Mouse (Mus musculus) kidney, adult 2 months (tissue): ENCODE data around the gene Llgl2. TPM values are rescaled to one million over a fixed set of nuclear protein-coding genes. Genes with fewer than 3 reads are reported as not detected.

Experiments used
- DNase-seq: peaks from one replicate; pipeline ENCODE4 v3.0.0; 2021
- H3K27ac ChIP-seq: fragments of 200-500 bp; 2 replicates; pipeline ENCODE4 v1.5.1; 2012; ENCODE audit warnings: low read depth, low read length, control low read depth, inconsistent platforms; ENCODE audit not compliant: insufficient read depth
- H3K27me3 ChIP-seq: fragments of 200-500 bp; replicated peaks from 2 replicates; pipeline ENCODE4 v1.6.1; 2012; ENCODE audit warnings: mild to moderate bottlenecking, moderate library complexity, low read length, inconsistent platforms; ENCODE audit not compliant: control insufficient read depth, insufficient read depth
- H3K36me3 ChIP-seq: fragments of 200-500 bp; 2 replicates; pipeline ENCODE4 v1.6.1; 2012; ENCODE audit warnings: mild to moderate bottlenecking, moderate library complexity, low read length, inconsistent platforms; ENCODE audit not compliant: control insufficient read depth, insufficient read depth
- H3K4me1 ChIP-seq: fragments of 200-500 bp; 2 replicates; pipeline ENCODE4 v1.6.1; 2011; ENCODE audit warnings: low read length; ENCODE audit not compliant: control insufficient read depth, insufficient read depth
- H3K4me3 ChIP-seq: fragments of 200-500 bp; 2 replicates; pipeline ENCODE4 v1.5.1; 2011; ENCODE audit warnings: mild to moderate bottlenecking, low read depth, low read length, control low read depth; ENCODE audit not compliant: insufficient read depth
- CTCF ChIP-seq: fragments of 200-500 bp; conservative IDR thresholded peaks from 2 replicates; pipeline ENCODE4 v1.5.1; 2011; ENCODE audit warnings: low read depth, mild to moderate bottlenecking, control low read depth, low read length, moderate library complexity, mixed read lengths; ENCODE audit not compliant: insufficient read depth, insufficient read length
- POLR2A ChIP-seq: fragments of 200-500 bp; IDR thresholded peaks from one replicate; pipeline ENCODE4 v1.6.1; 2011; ENCODE audit warnings: low read depth, low read length, control low read depth
- WGBS: fragments of 180-500 bp; shearing (Covaris S2); methylation state at CpG from one replicate; pipeline ENCODE4 v1.1.7; 2018; 5-methylcytosine and 5-hydroxymethylcytosine counted together
- polyA plus RNA-seq: library from polyadenylated mRNA; depleted of rRNA; stranded (reverse); fragments of >200 nt; gene quantifications from 2 replicates; pipeline ENCODE4 v1.2.3, GENCODE M21; 2012

Gene Llgl2
- polyA plus RNA-seq, 1 experiment: 153 TPM

DNA sequence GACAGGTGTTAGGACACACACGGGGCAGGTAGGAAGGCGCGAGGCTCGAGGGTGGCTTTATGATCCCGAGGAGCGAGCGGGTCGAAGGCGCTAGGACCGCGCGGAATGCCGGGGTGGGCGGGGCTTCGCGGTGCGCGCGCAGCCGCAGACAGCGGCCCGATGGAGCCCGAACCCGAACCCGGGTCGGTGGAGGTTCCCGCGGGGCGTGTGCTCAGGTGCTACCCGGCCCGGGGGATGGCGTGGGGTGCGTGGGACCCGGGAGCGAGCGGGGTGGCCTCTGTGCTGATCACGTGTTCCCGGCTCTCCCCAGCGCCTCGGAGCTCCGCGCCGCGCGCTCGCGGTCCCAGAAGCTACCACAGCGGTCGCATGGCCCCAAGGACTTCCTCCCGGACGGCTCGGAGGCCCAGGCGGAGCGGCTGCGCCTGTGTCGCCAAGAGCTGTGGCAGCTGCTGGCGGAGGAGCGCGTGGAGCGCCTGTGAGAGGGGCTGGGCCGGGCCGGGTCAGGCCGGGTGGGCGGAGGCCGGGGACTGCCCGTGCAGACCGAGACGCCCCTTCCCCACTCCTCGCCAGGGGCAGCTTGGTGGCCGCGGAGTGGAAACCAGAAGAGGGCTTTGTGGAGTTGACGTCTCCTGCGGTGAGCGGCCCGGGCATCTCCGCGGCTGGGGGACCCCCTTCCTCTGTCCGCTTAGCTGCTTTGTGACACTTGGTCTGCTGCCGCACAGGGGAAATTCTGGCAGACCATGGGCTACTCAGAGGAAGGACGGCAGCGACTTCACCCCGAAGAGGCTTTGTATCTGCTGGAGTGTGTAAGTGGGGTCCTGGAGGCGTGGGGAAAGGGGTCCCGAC lies 9.0 kb upstream of the Llgl2 start, which contains the start of gene Tsen54:
Gene Tsen54, plus strand, starts transcription at position 120 of the 846 bp plus-strand sequence.
- TF ChIP-seq POLR2A (no peak), CTCF (no peak)
- DNase-seq: peak; percentile 93
- Histone ChIP-seq H3K36me3 (peaks cover 1% of the 10 kb centered on the region; the same call in 1 of the 2 replicates), H3K4me1 (peaks cover 30% of the 10 kb centered on the region; the same call in 1 of the 2 replicates), H3K27me3 (no peaks in the 10 kb centered on the region), H3K27ac (peak within 1 kb of the TSS; percentile 76), H3K4me3 (peak within 1 kb of the TSS; percentile 87)
- 1% methylated on average over 84 of the region's 84 CpGs for WGBS

DNA sequence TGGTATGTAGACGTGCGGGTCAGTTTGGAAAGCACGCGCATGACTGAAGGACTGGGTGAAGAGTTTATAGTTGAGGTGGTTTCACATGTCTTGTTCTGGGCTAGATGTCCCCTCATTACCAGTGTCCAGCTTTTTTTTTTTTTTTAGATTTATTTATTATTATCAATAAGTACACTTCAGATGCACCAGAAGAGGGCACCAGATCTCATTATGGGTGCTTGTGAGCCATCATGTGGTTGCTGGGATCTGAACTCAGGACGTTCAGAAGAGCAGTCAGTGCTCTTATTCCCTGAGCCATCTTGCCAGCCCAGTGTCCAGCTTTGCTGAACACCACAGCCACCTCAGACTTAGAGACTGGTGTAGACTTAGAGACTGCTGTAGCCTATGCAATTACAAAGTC lies 6.5 kb upstream of the Llgl2 start:
- no peak overlapping the region for H3K4me3 ChIP-seq
- no peaks in the 10 kb centered on the region for H3K36me3 ChIP-seq
- no peak for DNase-seq
- peaks cover 14% of the 10 kb centered on the region; the same call in 1 of the 2 replicates for H3K4me1 ChIP-seq
- WGBS: 83% methylated on average over 5 of the region's 5 CpGs
- TF ChIP-seq CTCF (peak; percentile 27; the same call in 1 of the 2 replicates), POLR2A (no peak)
- no peak overlapping the region for H3K27ac ChIP-seq
- H3K27me3 ChIP-seq: no peaks in the 10 kb centered on the region

DNA sequence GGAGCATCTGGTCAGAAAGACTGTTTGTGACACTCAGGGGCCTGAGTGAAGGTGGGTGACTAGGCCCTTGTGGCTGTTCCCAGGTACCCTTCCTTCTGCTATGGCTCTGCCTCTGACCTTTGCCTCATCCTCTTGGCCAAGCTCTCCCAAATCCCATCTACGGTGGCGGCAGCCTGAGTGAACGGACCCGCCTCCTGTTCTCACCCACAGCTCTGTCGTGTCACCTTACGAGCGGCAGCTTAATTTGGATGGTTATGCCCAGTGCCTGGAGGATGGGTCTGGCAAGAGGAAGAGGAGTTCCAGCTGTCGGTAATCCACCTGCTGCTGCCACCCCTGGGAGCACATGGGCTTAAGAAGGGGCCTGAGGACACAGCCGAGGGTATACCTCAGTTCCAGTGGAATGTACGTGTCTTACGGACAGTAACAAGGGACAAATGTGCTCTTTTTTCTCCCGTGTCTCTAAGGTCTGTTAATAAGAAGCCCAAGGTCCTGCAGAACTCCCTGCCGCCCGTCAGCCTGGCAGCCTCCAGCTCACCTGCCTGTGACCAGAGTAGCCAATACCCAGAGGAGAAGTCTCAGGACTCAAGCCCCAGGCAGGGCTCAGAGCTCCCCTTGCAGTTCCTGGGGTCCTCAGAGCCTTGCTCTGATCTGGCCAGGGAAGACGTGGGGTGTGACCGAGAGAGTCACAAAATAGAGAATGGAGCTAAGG lies 3.8 kb upstream of the Llgl2 start:
- H3K4me3 ChIP-seq: no peak overlapping the region
- no peaks in the 10 kb centered on the region for H3K27me3 ChIP-seq
- H3K36me3 ChIP-seq: no peaks in the 10 kb centered on the region
- peaks cover 6% of the 10 kb centered on the region; the same call in 1 of the 2 replicates for H3K4me1 ChIP-seq
- 48% methylated on average over 16 of the region's 16 CpGs for WGBS
- no peak overlapping the region; the same call in 1 of the 2 replicates for H3K27ac ChIP-seq
- TF ChIP-seq CTCF (no peak), POLR2A (no peak)
- peak; percentile 60 for DNase-seq

DNA sequence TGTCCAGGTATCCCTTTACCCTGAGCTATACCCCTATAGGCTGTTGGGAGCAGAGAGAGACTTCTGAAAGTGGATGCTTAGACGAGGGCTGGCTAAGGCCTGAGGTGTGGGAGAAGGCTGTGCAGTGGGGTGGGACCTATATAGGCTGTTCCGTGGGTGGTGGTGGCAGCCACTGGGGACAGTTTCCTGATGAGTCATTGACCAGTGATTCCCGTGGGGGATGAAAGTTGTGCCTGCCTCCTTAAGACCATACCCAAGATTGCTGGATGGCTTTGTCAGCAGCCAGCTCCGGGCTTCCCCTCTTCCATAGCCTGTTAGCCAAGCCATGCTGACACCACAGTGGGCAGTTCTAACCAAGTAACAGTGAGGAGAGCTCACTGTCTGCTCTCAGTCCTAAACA lies 2.8 kb upstream of the Llgl2 start:
- Histone ChIP-seq H3K4me1 (peaks cover 7% of the 10 kb centered on the region; the same call in 1 of the 2 replicates), H3K27me3 (no peaks in the 10 kb centered on the region), H3K36me3 (no peaks in the 10 kb centered on the region), H3K4me3 (no peak overlapping the region), H3K27ac (no peak overlapping the region)
- 65% methylated on average over 4 of the region's 4 CpGs for WGBS
- DNase-seq: no peak
- TF ChIP-seq POLR2A: no peak
- no peak for TF ChIP-seq CTCF

DNA sequence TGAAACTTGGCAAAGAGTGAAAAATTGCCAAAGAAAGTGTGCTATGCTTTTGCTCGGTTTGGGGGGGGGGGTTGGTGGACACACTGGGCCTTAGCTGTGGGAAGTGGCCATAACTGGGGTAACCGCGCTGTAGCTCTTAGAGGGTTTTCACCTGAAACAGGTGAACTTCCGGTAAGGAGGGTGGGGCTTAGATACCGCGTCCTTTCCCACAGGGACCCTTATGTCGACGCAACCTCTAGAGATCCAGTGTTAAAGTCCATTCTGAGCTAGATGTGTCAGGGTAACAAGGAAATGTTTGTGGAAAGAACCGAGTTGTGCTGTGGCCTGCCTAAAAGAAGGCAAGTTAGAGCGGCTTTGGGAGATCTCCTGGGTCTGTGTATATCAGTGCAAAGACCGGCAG lies 964 bp downstream of the Llgl2 start:
- WGBS: 11% methylated on average over 11 of the region's 11 CpGs
- Histone ChIP-seq H3K4me3 (peak overlapping the region; percentile 96), H3K36me3 (no peaks in the 10 kb centered on the region), H3K4me1 (peaks cover 27% of the 10 kb centered on the region), H3K27me3 (no peaks in the 10 kb centered on the region), H3K27ac (peak overlapping the region; percentile 93)
- peak; percentile 35 for DNase-seq
- no peak for TF ChIP-seq POLR2A
- no peak for TF ChIP-seq CTCF

DNA sequence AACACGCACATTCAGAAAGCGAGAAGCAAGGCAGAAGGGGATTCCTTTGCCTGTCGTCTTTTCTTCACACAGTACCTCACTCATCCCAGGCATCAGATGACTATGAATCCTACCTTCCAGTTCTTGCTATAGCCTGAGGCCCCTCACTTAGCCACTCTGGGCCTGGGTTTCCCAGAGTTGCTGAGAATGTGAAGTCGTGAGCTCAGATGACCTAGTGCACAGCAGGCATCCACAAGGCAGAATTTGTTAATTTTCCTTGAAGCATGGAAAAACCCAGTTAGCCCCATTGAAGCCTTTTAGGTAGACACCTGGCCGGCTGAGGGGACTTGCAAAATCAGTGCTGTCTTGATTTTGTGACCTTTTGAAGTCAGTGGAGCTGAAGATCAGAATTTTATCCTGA lies 2.6 kb downstream of the Llgl2 start:
- no peak for TF ChIP-seq POLR2A
- TF ChIP-seq CTCF: no peak
- no peaks in the 10 kb centered on the region for H3K36me3 ChIP-seq
- no peak overlapping the region for H3K27ac ChIP-seq
- peaks cover 44% of the 10 kb centered on the region for H3K4me1 ChIP-seq
- no peaks in the 10 kb centered on the region for H3K27me3 ChIP-seq
- DNase-seq: no peak
- H3K4me3 ChIP-seq: no peak overlapping the region
- WGBS: 61% methylated on average over 5 of the region's 5 CpGs

DNA sequence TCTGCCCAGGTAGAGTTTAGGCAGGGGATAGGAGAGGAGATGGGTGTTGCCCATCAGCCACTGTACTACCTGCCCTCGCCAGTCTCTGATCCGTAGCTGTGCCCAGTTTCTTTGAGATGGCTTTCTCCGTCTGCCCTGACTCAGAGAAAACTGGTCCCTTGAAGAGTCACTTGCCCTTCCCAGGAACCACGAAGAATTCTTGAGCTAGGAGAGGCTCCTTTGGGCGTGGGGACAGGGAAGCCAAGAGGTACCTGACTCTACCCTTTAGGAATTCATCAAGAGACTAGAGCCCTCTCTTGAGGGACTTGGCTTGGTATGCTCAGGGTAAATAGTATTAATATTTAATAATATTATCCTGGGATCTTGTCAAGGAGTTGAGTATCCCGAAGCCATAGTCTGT lies 3.8 kb downstream of the Llgl2 start:
- no peak for DNase-seq
- Histone ChIP-seq H3K27me3 (no peaks in the 10 kb centered on the region), H3K27ac (no peak overlapping the region), H3K4me1 (peaks cover 55% of the 10 kb centered on the region), H3K36me3 (no peaks in the 10 kb centered on the region), H3K4me3 (no peak overlapping the region)
- 82% methylated on average over 6 of the region's 6 CpGs for WGBS
- TF ChIP-seq POLR2A (no peak), CTCF (no peak)
